Mouse (Mus musculus): Measurements from ENCODE around the gene Mmp19.
A peak's percentile ranks its signal among the peaks of the same experiment; 100 is the strongest.

Gene Mmp19

GRCm38 (mm10) chr10:128790398-128791124, at the start of gene Mmp19:
TSS of gene Mmp19 (plus strand) at chr10:128790910.
- DNase-seq: no peak

GRCm38 (mm10) chr10:128742616-128743015, 48.1 kb upstream of the Mmp19 start:
- no peak for DNase-seq

GRCm38 (mm10) chr10:128743235-128743634, 47.5 kb upstream of the Mmp19 start:
- no peak for DNase-seq

GRCm38 (mm10) chr10:128743791-128744191, 46.9 kb upstream of the Mmp19 start:
- DNase-seq: peak; percentile 56 to 62

GRCm38 (mm10) chr10:128744211-128744610, 46.5 kb upstream of the Mmp19 start:
- peak in 1 of 2 experiments; percentile 27 for DNase-seq

GRCm38 (mm10) chr10:128744680-128745601, 45.8 kb upstream of the Mmp19 start, which contains the start of gene Dgka:
TSS of gene Dgka (minus strand) at chr10:128744855.
- peak; percentile 68 to 80 for DNase-seq

- peak; percentile 77 to 89 for DNase-seq
Measured at GRCm38 (mm10) chr10:128745946-128746613, 44.6 kb upstream of the Mmp19 start.

- no peak for DNase-seq
Measured at GRCm38 (mm10) chr10:128746972-128747645, 43.6 kb upstream of the Mmp19 start.

GRCm38 (mm10) chr10:128747646-128748251, 43.0 kb upstream of the Mmp19 start, which contains the start of gene Pym1:
TSS of gene Pym1 (plus strand) at chr10:128747889.
- peak; percentile 54 to 78 for DNase-seq

GRCm38 (mm10) chr10:128748252-128748864, 42.4 kb upstream of the Mmp19 start:
- DNase-seq: peak; percentile 67 to 84

GRCm38 (mm10) chr10:128772895-128773294, 17.8 kb upstream of the Mmp19 start:
- DNase-seq: no peak

GRCm38 (mm10) chr10:128773685-128774084, 17.0 kb upstream of the Mmp19 start:
- DNase-seq: no peak

GRCm38 (mm10) chr10:128778441-128778840, 12.3 kb upstream of the Mmp19 start:
- no peak for DNase-seq

GRCm38 (mm10) chr10:128779011-128779795, 11.5 kb upstream of the Mmp19 start:
- peak; percentile 21 for DNase-seq

- DNase-seq: no peak
Measured at GRCm38 (mm10) chr10:128780200-128780599, 10.5 kb upstream of the Mmp19 start.

GRCm38 (mm10) chr10:128792041-128792440, 1.3 kb downstream of the Mmp19 start:
- no peak for DNase-seq

- DNase-seq: no peak
Measured at GRCm38 (mm10) chr10:128793258-128793657, 2.5 kb downstream of the Mmp19 start.

- no peak for DNase-seq
Measured at GRCm38 (mm10) chr10:128794391-128794790, 3.7 kb downstream of the Mmp19 start.

- no peak for DNase-seq
Measured at GRCm38 (mm10) chr10:128795581-128795980, 4.9 kb downstream of the Mmp19 start.

GRCm38 (mm10) chr10:128798676-128799075, 8.0 kb downstream of the Mmp19 start:
- DNase-seq: no peak
